Mouse (Mus musculus) spleen, embryonic (tissue): ENCODE measurements around the gene Tjp2.

Experiments used
- CTCF ChIA-PET: fragments of 350-600 bp; sonication (Branson Sonifier 250); formaldehyde crosslinking; loops from one replicate; lab custom pipeline; 2022; lab: Charles Lee

The Tjp2 gene

GRCm38 (mm10) chr19:24183680-24184235, 41.1 kb downstream of the Tjp2 start:
- CTCF ChIA-PET, result no interaction called here

DNA sequence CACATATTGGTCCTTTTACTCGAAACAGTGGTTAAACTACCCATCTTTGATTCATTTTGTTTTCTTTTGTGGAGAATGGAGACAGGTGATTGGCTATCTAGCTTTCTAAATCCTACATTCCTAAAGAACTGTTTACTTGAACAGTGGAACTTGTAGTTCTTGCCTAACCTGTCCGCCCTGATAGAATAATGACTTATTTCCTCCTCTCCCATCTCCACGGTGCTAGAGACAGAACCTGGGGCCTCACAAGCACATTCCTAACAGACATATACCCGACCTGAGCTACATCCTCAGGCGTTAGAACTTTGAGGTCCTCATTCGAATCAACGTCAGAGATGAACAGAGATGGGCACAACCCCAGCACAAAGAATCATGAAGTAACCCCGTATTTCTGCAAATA, 44.4 kb downstream of the Tjp2 start:
- CTCF ChIA-PET, result no interaction called here

GRCm38 (mm10) chr19:24178086-24178485, 46.7 kb downstream of the Tjp2 start:
- CTCF ChIA-PET, result no interaction called here

GRCm38 (mm10) chr19:24176692-24177091, 48.1 kb downstream of the Tjp2 start:
- CTCF ChIA-PET, result no interaction called here

DNA sequence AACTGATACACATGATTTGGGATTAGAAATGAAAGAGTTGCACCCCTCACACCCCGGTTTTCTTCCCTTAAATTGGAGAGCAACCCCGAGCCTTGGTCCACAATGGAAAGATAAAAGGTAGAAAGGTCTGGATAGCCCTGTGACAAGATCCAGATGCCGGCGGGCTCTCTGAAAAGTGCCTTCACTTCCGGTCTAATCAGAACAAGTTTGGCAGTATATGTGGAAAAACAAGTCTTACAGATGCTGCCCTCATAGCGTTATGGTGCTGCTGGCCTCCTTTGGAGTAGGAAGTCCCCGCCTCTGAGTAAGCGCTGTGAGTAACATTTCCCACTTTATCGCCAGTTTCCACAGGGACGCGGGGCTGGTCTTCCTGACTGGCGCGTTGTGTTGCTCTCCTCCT, 49.9 kb downstream of the Tjp2 start:
- CTCF ChIA-PET, result no interaction called here

- CTCF ChIA-PET, result interaction anchor here (0.8 kb wide), 1 partner anchor 12 kb away, joined by 3 read pairs; no protein-coding TSS in a partner anchor
Observed at GRCm38 (mm10) chr19:24173608-24174523, 51.0 kb downstream of the Tjp2 start.

DNA sequence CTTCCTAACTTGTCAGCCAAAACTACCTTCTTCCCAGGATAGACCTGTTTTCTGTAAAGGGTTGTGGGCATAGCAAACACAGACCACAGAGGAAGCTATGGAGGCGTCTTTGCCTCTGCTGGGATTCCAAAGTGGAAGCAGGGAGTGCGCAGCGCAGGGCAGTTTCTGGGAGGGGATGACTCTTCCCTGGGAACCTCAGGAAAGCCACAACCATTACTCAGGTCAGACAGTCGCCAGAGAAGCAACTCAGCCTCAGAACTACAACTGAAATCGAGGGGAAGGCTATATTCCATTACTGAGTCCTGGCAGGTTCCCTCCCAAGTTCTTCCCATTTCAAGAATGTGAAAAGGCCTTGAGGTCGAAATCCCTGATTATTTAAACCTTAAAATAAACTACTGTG, 51.8 kb downstream of the Tjp2 start:
- CTCF ChIA-PET, result interaction anchor here (0.8 kb wide), 1 partner anchor 11 kb away, joined by 3 read pairs; no protein-coding TSS in a partner anchor

GRCm38 (mm10) chr19:24168531-24168930, 56.3 kb downstream of the Tjp2 start:
- CTCF ChIA-PET, result no interaction called here

DNA sequence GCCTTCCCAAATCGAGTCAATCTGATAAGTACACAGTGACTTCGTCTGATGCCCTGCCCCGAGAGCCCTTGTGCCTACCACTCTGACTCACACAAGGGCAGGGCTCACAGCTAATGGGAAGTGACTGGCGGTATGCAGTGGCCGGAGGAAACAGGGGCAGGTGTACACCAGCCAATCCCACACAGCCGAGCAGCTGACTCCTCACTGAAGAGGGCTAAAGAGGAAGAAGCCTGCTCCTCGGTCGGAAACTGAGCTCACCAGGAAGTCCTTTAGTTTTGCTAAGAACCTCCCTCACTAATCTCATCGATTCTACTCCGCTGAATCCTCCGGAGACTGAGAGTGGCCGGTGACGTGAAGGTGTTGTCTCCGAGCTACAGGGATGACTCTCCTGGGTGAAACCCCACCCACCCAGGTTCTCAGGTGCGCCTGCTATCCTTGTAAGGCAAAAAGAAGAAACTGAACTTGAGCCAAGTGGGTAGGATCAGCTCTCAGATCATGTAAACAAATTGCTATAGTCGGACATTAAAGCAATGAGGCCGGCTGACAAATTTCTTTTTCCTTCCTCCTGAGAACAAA, 58.2 kb downstream of the Tjp2 start:
- CTCF ChIA-PET, result interaction anchor here (0.8 kb wide), 1 partner anchor 10 kb away, joined by 3 read pairs; no protein-coding TSS in a partner anchor

GRCm38 (mm10) chr19:24163974-24164373, 60.9 kb downstream of the Tjp2 start:
- CTCF ChIA-PET, result interaction anchor here (0.6 kb wide), 1 partner anchor 17 kb away, joined by 3 read pairs; no protein-coding TSS in a partner anchor

DNA sequence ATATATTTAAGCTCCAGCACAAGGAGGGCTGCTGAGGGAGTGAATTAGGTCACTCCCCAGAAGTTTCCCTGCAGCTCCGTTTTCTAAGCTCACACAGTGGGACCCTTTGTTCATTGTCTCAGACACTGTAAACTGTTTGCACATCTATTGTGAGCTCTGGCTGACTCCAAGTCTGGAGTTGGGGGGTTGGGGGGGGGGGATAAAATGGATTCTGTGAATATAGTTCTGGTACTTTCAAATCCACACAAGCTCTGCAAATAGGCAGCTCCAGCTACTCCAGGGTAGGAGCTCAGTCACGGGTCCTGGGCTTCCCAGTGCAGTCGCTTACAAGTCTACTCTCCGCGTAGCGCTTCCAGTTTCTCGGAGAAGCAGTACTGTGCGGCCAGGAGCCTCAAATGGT, 64.4 kb downstream of the Tjp2 start:
- CTCF ChIA-PET, result interaction anchor here (0.6 kb wide), 2 partner anchors 9 to 535 kb away, joined by 10 to 11 read pairs; no protein-coding TSS in a partner anchor

DNA sequence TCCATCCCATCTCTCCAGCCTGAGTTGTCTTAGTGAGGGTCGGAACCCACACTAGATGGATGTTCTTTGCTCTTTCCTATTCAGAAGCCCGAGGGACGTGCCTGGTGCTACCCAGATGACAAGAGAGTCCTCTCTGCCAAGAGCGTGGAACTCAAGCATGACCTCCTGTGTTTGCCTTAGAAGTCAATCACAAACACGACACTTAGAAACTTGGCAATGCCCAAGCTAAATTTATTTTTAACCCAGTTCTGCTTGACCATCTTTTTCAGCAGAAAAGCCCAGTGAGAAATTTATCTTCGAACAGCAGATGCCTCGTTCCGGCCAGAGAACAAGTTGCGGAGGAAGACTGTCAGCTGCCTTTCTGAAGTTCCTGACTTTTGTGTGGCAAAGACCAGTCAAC, 65.1 kb downstream of the Tjp2 start:
- CTCF ChIA-PET, result no interaction called here

DNA sequence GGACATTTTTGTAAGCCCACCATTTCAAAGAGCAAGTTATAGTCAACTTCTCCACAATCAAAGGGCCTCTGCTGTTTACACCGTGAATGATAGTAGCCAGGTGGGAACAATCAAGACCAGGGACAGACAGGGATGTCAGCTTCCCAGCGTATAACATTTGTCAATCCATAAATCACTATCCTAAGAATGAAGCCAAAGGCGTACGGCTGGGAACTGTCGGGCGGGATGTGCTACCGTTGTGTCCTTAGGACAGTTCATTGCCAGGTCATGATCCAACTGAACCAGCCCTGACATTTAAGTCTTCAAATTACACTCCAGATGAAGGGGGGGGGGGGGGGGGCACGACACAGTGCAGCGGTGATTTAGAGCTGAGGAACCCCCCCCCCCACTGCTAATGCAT, 65.5 kb downstream of the Tjp2 start:
- CTCF ChIA-PET, result no interaction called here

- CTCF ChIA-PET, result interaction anchor here (1.0 kb wide), 1 partner anchor 11 kb away, joined by 3 read pairs; no protein-coding TSS in a partner anchor
Observed at GRCm38 (mm10) chr19:24156067-24156455, 68.8 kb downstream of the Tjp2 start.

GRCm38 (mm10) chr19:24155395-24156066, 69.3 kb downstream of the Tjp2 start:
- CTCF ChIA-PET, result interaction anchor here (0.7 kb wide), 1 partner anchor 50 kb away, joined by 6 read pairs; no protein-coding TSS in a partner anchor

GRCm38 (mm10) chr19:24153266-24154023, 71.4 kb downstream of the Tjp2 start:
- CTCF ChIA-PET, result no interaction called here

DNA sequence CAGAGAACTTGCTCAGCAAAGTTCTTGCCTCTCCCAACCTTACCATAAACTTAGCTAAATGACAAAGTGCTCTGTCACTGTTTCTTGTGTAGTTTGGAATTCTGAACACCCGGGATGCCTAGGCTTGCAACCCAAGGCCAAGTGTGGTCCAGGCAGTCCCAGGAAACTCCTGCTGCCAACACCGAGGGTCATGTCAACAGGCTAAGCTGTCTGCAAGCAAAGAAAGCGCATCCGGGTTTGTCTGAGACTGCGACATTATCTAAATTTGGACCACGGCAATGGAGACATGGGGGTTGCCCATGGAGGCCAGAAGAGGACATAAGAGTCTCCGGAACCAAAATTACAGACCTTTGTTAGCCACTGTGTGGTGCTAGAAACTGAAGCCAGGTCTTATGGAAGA, 80.8 kb downstream of the Tjp2 start:
- CTCF ChIA-PET, result no interaction called here

- CTCF ChIA-PET, result interaction anchor here (0.6 kb wide), 1 partner anchor 34 kb away, joined by 4 read pairs; no protein-coding TSS in a partner anchor
Observed at GRCm38 (mm10) chr19:24142621-24143061, 82.2 kb downstream of the Tjp2 start.

GRCm38 (mm10) chr19:24140298-24140697, 84.5 kb downstream of the Tjp2 start:
- CTCF ChIA-PET, result no interaction called here

DNA sequence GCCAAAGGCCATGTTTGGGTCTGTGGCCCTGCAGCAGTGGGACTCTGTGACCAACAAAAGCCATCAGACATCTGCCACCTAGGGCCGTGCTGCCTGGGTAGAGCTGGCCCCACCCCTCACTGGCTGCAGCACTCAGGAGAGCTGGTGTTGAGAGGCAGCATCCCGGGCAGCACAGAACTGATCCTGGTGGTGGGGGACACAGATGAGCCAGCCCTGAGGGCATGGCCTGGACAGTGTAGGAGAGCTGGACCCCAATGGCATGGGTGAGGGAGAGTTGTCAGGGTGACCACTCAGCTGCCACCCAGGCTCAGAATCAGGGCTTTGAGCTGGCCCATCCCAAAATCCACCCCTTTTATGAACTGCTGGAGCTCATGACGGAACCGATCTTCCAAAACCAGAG, 87.4 kb downstream of the Tjp2 start:
- CTCF ChIA-PET, result no interaction called here

- CTCF ChIA-PET, result no interaction called here
Observed at GRCm38 (mm10) chr19:24134991-24135390, 89.8 kb downstream of the Tjp2 start.
